ENCODE assay signal across 20 mouse cellular contexts in the genomic region with DNA sequence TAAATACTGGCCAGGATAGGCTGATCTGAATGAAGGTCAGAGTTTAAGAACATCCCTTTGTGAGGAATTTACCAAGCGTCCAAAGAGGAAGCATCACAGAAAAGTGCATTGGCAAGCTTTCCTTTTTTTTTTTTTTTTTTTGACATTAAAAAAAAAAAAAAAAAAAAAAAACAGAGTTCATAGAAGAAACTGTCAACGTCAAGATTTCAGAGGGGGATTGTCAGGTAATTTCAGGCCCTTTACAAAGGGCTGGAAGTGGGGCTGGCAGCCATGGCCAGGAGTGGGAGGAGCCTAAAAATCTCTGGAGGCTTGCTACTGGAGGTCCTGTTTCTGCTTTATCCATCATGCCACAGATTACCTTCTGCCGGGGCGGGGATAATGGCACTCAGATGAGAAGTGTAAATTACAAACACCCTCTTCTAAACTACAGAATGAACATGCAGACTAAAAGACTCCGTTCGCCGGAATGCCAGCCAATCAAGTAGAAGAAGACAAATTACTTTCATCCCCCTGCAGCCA. TPM values are rescaled to one million over a fixed set of nuclear protein-coding genes. Genes with fewer than 3 reads are reported as not detected.
DNase-seq lines count a peak whose midpoint lies in the region; ATAC-seq lines count a peak whose summit lies in the region.
"Had no signal": no experiment of that assay in that cellular context is flagged by ENCODE, and none has a peak within 500 bp of the region (broad histone marks: within the 10 kb centered on the region; RNA-seq: fewer than 3 reads in every experiment).

No protein-coding gene starts in this region.

- no peak overlapping the region for H3K4me2 ChIP-seq in midbrain, embryonic 11.5 days
- H3K4me2 ChIP-seq: forebrain, embryonic 15.5 days; liver, embryonic 15.5 days; lung, embryonic 15.5 days had no signal

- DNase-seq in adrenal gland, adult (ENCODE audit: inconsistent age in 2 of 2, low spot score in 1 of 2): peak; percentile 10 to 40
- no peak for DNase-seq in adrenal gland, postnatal 4 days (ENCODE audit: low spot score in 2 of 2)
- DNase-seq in heart, postnatal 4 days: peak; percentile 16
- DNase-seq in heart, postnatal 14 days: no peak
- peak; percentile 72 for DNase-seq in midbrain, embryonic 11.5 days (ENCODE audit: low spot score, missing footprints)
- no peak for DNase-seq in midbrain, embryonic 10.5 days (ENCODE audit: low spot score)
- no peak for DNase-seq in gastrocnemius, postnatal 4 days (ENCODE audit: low spot score in 2 of 2)
- DNase-seq in lung, postnatal 36 days: no peak
- DNase-seq: cerebellum, adult 8-10 months; cerebellum, postnatal 36 days; embryo, embryonic 11 days; liver; lung, postnatal 4 days; right cerebral cortex, adult 18-20 months had no signal

- H3K27me3 ChIP-seq in midbrain, embryonic 11.5 days (ENCODE audit: control insufficient read depth, insufficient read depth, low read length): no peaks in the 10 kb centered on the region
- no peaks in the 10 kb centered on the region; the same call in 1 of the 2 replicates for H3K27me3 ChIP-seq in midbrain, embryonic 10.5 days (ENCODE audit: low read depth, poor library complexity, severe bottlenecking)
- H3K27me3 ChIP-seq: forebrain, embryonic 15.5 days; liver, embryonic 15.5 days; lung, embryonic 15.5 days had no signal

- no peak for ATAC-seq in midbrain, embryonic 11.5 days (ENCODE audit: low FRiP score)
- ATAC-seq: forebrain, embryonic 15.5 days; hindbrain, postnatal 0 days; intestine, embryonic 16.5 days had no signal

- intact Hi-C loops in heart, postnatal 14 days (cut with DNase I): no loop called here

- H3K36me3 ChIP-seq in midbrain, embryonic 11.5 days (ENCODE audit: control insufficient read depth, insufficient read depth, low read length): no peaks in the 10 kb centered on the region
- no peaks in the 10 kb centered on the region for H3K36me3 ChIP-seq in midbrain, embryonic 10.5 days
- H3K36me3 ChIP-seq: forebrain, embryonic 15.5 days; hindbrain, embryonic 10.5 days; liver, embryonic 15.5 days; lung, embryonic 15.5 days had no signal

- no peak overlapping the region for H3K9ac ChIP-seq in midbrain, embryonic 11.5 days (ENCODE audit: low read length)
- H3K9ac ChIP-seq: forebrain, embryonic 15.5 days; liver, embryonic 15.5 days; lung, embryonic 15.5 days had no signal

- no peaks in the 10 kb centered on the region for H3K9me3 ChIP-seq in midbrain, embryonic 11.5 days (ENCODE audit: control insufficient read depth, low read length)
- H3K9me3 ChIP-seq in midbrain, embryonic 10.5 days (replicated peaks): no peaks in the 10 kb centered on the region
- H3K9me3 ChIP-seq: forebrain, embryonic 15.5 days; hindbrain, embryonic 10.5 days; liver, embryonic 15.5 days; lung, embryonic 15.5 days had no signal

- WGBS in midbrain, embryonic 11.5 days: 72% methylated on average over 7 of the region's 7 CpGs
- 69% methylated on average over 7 of the region's 7 CpGs for WGBS in midbrain, embryonic 10.5 days

- no peak overlapping the region for H3K4me3 ChIP-seq in midbrain, embryonic 11.5 days (ENCODE audit: low read depth, low read length)
- no peak overlapping the region for H3K4me3 ChIP-seq in midbrain, embryonic 10.5 days
- H3K4me3 ChIP-seq: forebrain, embryonic 15.5 days; hindbrain, embryonic 10.5 days; liver, embryonic 15.5 days; lung, embryonic 15.5 days had no signal

- H3K27ac ChIP-seq in midbrain, embryonic 11.5 days (ENCODE audit: low read depth, low read length): no peak overlapping the region
- no peak overlapping the region for H3K27ac ChIP-seq in midbrain, embryonic 10.5 days (replicated peaks)
- H3K27ac ChIP-seq: forebrain, embryonic 15.5 days; hindbrain, embryonic 10.5 days; hindbrain, postnatal 0 days; liver, embryonic 15.5 days; lung, embryonic 15.5 days had no signal

- no peaks in the 10 kb centered on the region for H3K4me1 ChIP-seq in midbrain, embryonic 11.5 days (ENCODE audit: control insufficient read depth, insufficient read depth, low read length)
- no peaks in the 10 kb centered on the region for H3K4me1 ChIP-seq in midbrain, embryonic 10.5 days
- H3K4me1 ChIP-seq: forebrain, embryonic 15.5 days; hindbrain, embryonic 10.5 days; liver, embryonic 15.5 days had no signal

RNA-seq across cellular contexts. Expression of gene Atxn1, which starts 9.2 kb away (rescaled TPM):
- 10 to 100 TPM; 47.6 to 49.1 TPM for total RNA-seq in adrenal gland, postnatal 4 days (2021)
- total RNA-seq in heart, postnatal 4 days (2021): 10 to 100 TPM; 44.4 to 45.6 TPM
- total RNA-seq in heart, postnatal 14 days (2021): 10 to 100 TPM; 43.3 to 46.1 TPM
- 1.4 and 1.7 TPM in 2 replicates for polyA plus RNA-seq in midbrain, embryonic 11.5 days (2014; fragmentation: Nextera tagmentation; extraction: Ambion mirVana)
- 1.3 and 2.2 TPM in 2 replicates for polyA plus RNA-seq in midbrain, embryonic 10.5 days (2016; fragmentation: Nextera tagmentation; extraction: Ambion mirVana)
- total RNA-seq in gastrocnemius, postnatal 4 days (2021): 10 to 100 TPM; 24.8 to 29.0 TPM

Comparison
In these comparisons a context has a peak if more than half of its experiments do, and no peak if none do; other contexts are left out.
1. DNase-seq: peak in adrenal gland, adult (2 of 2), heart, postnatal 4 days (single experiment) and midbrain, embryonic 11.5 days (single experiment); none in adrenal gland, postnatal 4 days (0 of 2), heart, postnatal 14 days (0 of 2), midbrain, embryonic 10.5 days (single experiment), gastrocnemius, postnatal 4 days (0 of 2) and lung, postnatal 36 days (single experiment).